Mouse (Mus musculus): Measurements from ENCODE around the gene Adam15.

Adam15 gene

GRCm38 (mm10) chr3:89322514-89323165 is 27.2 kb downstream of the Adam15 start, which contains the start of gene Efna3:
TSS of gene Efna3 (minus strand) at chr3:89322965.
- DNase-seq (ENCODE audit: low spot score in 2 of 2), result peak; percentile 54 to 80

DNA sequence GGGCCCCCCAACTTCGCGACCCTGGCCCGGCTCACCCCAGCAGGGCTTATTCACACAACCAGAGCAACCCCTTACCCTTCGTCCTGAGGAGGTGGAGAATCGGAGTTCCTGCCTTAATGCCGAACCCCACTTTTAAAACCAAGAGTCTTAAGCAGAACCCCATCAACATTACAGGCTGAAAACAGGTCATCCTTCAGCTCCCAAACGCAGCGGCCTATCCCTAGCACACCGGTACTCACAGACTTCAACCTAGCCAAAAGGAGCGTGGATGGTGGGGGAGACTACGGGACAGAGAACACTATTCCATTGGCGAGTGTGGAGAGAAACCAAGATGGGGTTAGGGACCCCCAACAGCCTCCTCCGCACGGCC is 27.7 kb downstream of the Adam15 start:
- DNase-seq (ENCODE audit: low spot score in 2 of 2), result no peak

DNA sequence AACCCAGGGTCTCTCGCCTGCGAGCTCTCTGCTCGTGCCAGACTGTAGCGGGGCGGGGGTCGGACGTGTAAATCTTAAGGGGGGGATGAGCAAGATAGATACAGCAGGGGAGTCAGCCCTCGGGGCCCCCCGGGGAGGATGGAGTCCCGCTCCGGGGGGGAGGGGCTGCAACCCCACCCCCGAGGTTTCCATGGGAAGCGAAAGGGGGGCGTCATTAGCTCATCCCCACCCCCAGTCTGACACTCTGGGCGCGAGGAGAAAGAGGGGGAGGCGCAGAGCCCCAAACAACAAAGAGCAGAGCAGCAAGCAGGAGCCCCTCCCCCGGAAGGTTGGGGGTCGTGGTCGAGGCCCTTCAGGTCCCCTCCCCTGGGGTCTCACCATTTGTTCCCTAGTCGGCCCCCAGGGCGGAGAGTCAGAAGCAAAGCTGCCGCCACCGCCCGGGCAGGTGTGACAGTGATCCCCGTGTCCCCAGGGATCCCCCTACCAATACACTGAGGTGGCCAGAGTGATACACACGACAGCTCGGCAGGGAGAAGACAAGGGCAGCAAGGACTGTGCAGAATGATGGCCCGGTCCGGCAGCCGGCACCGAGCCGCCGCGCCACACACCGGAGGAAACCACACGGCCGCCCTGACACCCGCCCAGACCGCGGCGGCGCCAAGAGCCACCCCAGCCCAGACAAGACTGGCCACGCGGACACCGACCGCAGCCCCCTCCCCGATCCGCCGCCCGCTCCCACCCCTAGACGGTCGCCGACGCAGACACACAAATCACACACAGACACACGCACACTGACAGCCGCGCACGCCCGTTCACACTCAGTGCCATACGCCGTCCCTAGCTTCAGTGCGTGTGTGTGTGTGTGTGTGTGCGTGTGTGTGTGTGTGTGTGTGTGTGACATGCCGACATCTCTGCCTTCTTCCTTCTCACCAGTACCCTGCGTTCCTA is 28.3 kb downstream of the Adam15 start:
- no peak for DNase-seq (ENCODE audit: low spot score in 2 of 2)

- DNase-seq (ENCODE audit: low spot score in 2 of 2), result no peak
Observed at GRCm38 (mm10) chr3:89320581-89321182, 29.1 kb downstream of the Adam15 start.

DNA sequence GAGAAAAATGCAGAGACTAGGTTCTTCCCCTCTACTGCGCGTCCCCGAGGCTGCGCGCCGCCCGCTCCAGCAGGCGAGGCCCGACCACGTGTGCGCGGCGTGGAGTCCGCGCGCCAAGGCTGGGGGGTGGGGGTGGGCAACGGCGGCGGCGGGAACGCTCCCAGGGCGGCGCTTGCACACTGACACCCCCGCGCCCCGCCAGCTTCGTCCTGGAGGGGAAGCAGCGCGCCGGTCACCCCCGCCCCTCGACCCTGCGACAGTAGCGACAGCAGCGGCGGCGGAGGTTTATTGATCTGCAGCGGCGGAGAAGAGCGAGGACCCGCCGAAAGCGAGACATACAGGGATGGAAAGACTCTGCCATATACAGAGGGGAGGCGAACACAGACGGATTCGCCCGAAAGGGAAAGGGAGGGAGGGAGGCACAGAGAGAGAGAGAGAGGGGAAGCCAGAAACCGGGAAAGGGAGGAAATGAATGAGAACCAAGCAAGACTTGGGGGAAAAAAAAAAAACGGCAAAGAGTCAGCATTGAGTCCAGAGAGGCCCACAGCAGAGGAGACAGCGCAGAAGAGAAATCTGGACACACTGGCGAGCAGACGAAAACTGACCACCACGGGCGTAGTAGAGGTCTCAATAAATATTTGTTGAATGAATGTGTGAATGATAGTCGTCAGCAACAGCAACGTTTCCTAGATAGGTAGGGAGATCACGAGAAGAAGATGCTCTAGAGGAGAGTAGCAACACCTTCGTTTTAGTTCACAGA is 30.0 kb downstream of the Adam15 start:
- no peak for DNase-seq (ENCODE audit: low spot score in 2 of 2)

GRCm38 (mm10) chr3:89318971-89319590 is 30.7 kb downstream of the Adam15 start:
- DNase-seq (ENCODE audit: low spot score in 2 of 2), result no peak

DNA sequence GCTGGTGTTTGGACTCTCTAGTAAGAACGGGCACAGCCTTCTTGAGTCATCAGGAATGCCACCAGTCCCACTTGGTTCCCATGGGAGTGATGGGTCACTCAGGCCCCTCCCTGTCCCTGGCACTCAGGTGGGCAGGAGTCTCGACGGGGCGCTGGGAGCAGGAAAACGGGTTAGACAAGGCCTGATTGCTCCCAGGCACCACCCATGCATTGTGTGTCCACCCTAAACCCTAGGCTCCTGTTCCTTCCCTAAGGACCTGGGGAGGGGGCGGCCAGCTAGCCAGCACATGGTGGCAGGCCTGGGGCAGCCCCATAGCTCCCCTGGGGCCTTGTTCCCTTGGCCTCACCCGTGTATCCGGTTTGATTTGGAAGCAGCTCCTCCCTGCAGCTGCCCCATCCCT is 31.5 kb downstream of the Adam15 start:
- DNase-seq (ENCODE audit: low spot score in 2 of 2), result no peak

DNA sequence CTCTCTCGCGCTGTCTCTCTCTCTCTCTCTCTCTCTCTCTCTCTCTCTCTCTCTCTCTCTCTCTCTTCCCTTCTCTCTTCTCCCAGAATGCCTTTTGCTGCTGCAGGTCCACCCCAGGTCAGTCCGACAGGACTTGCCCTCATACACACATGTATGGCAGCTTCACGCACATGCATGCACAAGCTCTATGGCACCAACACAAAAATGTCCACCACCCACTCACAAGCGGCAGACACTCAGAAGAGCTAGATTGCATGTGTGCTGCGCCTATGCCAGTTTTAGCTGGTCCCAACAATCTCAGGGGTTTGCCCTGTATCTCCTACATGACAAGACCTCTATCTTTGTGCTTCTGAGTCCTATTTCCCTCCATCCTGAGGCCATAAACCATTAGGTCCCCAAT is 32.5 kb downstream of the Adam15 start:
- no peak for DNase-seq (ENCODE audit: low spot score in 2 of 2)

GRCm38 (mm10) chr3:89316833-89317232 is 33.0 kb downstream of the Adam15 start:
- peak; percentile 68 to 70 for DNase-seq (ENCODE audit: low spot score in 2 of 2)

DNA sequence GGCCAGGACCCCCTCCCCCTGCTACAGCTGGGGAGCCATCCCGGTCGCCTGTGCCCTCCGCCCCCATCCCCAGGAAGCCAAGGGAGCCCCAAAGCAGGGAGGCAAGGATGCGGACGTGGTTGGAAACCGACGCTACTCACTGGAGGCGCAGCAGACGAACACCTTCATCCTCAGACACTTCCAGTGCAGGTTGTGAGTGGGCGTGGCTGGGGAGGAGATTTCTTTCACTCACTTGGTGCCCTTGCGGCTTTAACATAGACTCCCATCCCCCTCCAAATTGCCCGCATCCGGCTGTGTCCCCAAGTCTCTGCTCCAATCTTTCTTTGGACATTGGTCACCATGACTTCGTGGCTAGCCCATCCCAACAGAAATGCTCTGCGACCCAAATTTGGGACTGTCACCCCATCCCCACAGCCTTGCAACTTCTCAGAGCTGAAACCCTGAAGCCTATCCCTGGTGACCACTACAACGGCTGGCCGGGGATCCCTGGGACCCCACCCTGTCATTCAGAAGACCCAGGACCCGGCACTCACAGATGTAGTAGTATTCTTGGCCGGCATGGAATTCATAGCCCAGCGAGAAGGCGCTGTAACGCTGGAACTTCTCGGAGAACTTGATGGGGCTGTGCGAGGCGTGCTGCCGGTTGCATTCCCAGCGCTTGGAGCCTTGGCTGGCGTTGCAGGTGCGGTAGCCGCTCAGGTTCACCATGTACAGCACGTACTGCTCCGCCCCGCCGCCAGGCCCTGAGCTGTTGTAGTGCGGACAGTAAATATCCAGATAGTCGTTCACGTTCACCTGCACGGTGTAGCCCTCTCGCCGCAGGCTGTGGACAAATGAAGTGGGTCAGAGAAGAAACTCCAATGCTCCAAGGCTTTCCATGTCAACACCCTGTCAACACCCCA is 33.6 kb downstream of the Adam15 start:
- DNase-seq (ENCODE audit: low spot score in 2 of 2), result no peak

DNA sequence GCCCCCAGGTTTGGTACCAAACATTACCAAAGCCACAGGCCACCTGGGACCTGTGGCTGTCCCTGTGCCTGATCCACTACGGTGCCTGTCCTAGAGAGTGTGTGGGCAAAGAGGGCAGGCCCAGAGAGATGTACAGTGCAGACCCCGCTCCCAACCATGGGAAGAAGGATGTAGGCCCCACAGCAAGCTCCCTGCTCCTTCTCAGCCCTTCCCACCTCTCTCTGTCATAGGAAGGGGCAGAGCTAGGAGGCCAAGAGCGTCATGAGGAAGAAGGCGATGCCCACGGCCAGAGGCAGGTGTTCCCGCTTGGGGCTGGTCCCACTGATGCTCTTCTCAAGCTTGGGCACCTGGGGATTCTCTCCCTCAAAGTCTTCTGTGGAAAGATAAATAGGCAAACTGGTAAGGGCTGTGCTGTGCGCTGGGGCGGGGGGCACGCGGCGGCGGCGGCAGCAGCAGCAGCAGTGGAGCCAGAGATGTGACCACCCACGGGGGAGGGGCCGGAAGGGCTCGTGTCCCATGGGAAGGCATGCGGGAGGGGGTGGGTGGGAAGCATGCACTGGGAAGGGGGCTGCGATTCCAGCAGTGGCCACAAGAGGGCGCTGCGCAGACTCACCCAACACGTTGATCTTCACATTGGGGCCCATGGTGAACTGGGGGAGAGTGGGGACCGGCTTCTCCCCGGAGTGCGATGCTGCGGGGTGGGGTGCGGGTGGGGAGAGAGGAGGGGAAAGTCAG is 34.4 kb downstream of the Adam15 start:
- no peak for DNase-seq (ENCODE audit: low spot score in 2 of 2)

DNA sequence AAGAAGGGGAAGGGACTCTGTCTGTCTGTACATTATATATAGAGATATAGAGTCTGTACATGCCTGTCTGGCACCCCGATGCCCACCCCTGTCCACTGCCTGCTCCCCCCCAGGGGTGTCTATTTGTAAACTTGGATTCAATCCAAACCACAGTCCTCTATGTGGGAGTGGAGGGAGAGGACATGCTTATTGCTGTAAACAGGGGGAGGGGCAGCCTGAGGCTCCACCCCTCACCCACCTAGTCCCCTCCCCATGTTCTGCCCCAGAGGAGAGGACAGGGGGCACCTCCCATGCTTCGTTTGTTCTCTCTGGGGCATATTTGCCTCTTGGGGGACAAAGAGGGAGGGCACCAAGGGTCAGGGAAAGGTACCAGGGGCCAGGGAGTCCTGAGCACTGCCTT is 35.0 kb downstream of the Adam15 start:
- no peak for DNase-seq (ENCODE audit: low spot score in 2 of 2)

GRCm38 (mm10) chr3:89314340-89314739 is 35.5 kb downstream of the Adam15 start:
- DNase-seq (ENCODE audit: low spot score in 2 of 2), result no peak

- no peak for DNase-seq (ENCODE audit: low spot score in 2 of 2)
Observed at GRCm38 (mm10) chr3:89308089-89308488, 41.7 kb downstream of the Adam15 start.

GRCm38 (mm10) chr3:89305551-89306325 is 44.1 kb downstream of the Adam15 start:
- no peak for DNase-seq (ENCODE audit: low spot score in 2 of 2)

DNA sequence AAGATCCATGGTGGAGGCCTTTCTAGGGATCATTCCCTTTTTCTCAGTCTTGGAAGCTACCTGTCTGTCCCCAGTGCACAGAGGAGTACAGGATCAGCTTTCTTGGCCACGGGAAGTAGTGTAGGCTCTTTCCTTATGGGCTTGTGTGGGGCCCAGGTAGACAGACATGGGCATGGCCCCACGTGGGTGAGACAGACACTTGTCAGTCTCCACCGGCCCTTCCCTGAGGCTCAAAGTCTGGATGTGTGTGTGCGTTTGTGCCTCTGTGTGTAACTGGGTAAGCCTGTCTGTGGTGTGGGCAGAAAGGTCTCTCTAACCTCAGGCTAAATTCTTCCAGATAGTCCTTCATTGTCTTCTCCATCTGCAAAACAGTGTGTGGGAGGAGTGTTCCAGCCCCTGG is 44.7 kb downstream of the Adam15 start:
- DNase-seq (ENCODE audit: low spot score in 2 of 2), result no peak

- no peak for DNase-seq (ENCODE audit: low spot score in 2 of 2)
Observed at GRCm38 (mm10) chr3:89304440-89304839, 45.4 kb downstream of the Adam15 start.

- no peak for DNase-seq (ENCODE audit: low spot score in 2 of 2)
Observed at GRCm38 (mm10) chr3:89300514-89300913, 49.3 kb downstream of the Adam15 start.

DNA sequence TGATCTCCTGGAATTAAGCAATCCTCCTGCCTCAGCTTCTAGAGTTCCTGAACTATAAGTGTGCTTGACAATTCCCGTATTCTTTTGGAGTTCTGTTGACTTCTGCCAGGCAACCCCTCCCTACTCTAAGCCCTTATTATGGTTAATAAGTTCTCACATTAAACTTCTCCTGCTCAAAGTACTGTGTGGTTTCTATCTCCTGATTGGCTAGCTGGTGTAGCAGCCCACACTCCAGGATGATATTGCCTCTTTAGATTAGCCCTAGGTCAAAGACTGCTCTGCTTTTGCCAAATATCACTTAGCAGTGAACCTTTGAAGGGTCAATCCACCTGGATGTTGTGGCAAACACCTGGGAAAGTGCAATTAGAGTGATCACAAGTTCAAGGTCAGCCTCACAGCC is 49.7 kb downstream of the Adam15 start:
- no peak for DNase-seq (ENCODE audit: low spot score in 2 of 2)
